ENCODE assay signal across 18 mouse cellular contexts in the genomic region with DNA sequence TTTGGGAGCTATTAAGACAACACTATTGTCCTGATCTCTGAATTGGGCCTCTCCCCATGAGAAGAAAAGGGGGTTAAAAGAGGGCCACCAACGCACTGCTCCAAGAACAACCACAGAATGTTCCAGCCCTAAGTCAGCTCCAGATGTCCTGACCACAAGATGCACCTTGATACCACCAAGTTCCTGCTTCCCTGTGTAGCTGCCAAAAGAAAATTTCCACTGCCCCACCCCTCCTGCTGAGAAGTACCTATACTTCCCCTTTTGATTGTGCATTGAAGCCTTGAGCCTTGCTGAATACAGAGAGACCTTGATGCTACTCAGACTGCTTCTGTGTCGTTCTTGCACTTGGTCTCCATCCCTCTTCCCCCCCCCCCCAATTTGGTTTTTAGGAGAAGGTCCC. TPM values are rescaled to one million over a fixed set of nuclear protein-coding genes. Genes with fewer than 3 reads are reported as not detected.
DNase-seq lines count a peak whose midpoint lies in the region; TF ChIP-seq lines count a peak whose summit lies in the region.
"Not testable (repeated sequence)": the region's sequence is repeated elsewhere in the genome, so short reads cannot be mapped to it uniquely, and the experiment has no call there.
"Had no signal": no experiment of that assay in that cellular context is flagged by ENCODE, and none has a peak within 500 bp of the region (broad histone marks: within the 10 kb centered on the region; RNA-seq: fewer than 3 reads in every experiment).

No protein-coding gene starts in this region.

- H3K4me1 ChIP-seq in CH12.LX (ENCODE audit: control insufficient read depth in 1 of 2, insufficient read depth in 2 of 2); MEL (ENCODE audit: control insufficient read depth in 1 of 2, insufficient read depth in 2 of 2, low read length in 2 of 2): not testable (repeated sequence)

- in situ Hi-C loops in CH12.LX (cut with MboI; ENCODE audit: low pct_ligation_motif_present, low pct_unique_long_range_greater_than_20kb, low sequenced_read_pairs), result not testable (repeated sequence)

- not testable (repeated sequence) for H3K79me2 ChIP-seq in CH12.LX (replicated peaks; ENCODE audit: control insufficient read depth, extremely low read depth, insufficient read depth, poor library complexity, severe bottlenecking); MEL (ENCODE audit: control insufficient read depth, insufficient read depth, low read length, poor library complexity)

- not testable (repeated sequence) for TF ChIP-seq CTCF in CH12.LX (conservative IDR thresholded peaks at IDR 0.05 in 1 of 2, IDR thresholded peaks at IDR 0.05 in 1 of 2; ENCODE audit: low read depth in 2 of 2, low read length in 2 of 2); MEL (IDR thresholded peaks at IDR 0.05 in 2 of 3, conservative IDR thresholded peaks at IDR 0.05 in 1 of 3; ENCODE audit: control insufficient read depth in 1 of 3, insufficient read depth in 1 of 3, low read depth in 2 of 3, low read length in 3 of 3, poor library complexity in 1 of 3, severe bottlenecking in 1 of 3)

- H3K4me2 ChIP-seq in CH12.LX (ENCODE audit: insufficient read depth, low read depth, poor library complexity, severe bottlenecking), result not testable (repeated sequence)

- not testable (repeated sequence) for H3K4me3 ChIP-seq in CH12.LX (replicated peaks in 1 of 3; ENCODE audit: low read depth in 2 of 3, low read length in 2 of 3, poor library complexity in 1 of 3); MEL (ENCODE audit: control insufficient read depth in 1 of 2, insufficient read depth in 1 of 2, low read depth in 2 of 2, low read length in 2 of 2)

- not testable (repeated sequence) for TF ChIP-seq EP300 in CH12.LX (IDR thresholded peaks at IDR 0.05; ENCODE audit: low read length)
- peak; percentile 15 to 21; a peak in 1 of 4 replicates for TF ChIP-seq EP300 in MEL (IDR thresholded peaks at IDR 0.05; ENCODE audit: low read depth in 1 of 2, low read length in 2 of 2)

- DNase-seq in 3T3-L1 (ENCODE audit: low read depth, low spot score), result peak; percentile 5
- DNase-seq in 416B (ENCODE audit: low read depth), result peak; percentile 51
- peak; percentile 4 for DNase-seq in CH12.LX (ENCODE audit: extremely low read depth)
- DNase-seq in MEL (ENCODE audit: low read depth, low spot score), result peak; percentile 64
- DNase-seq in MEL-GATA-1-ER (ENCODE audit: extremely low read depth, low read depth), result peak; percentile 62

- not testable (repeated sequence) for H3K9ac ChIP-seq in CH12.LX (ENCODE audit: insufficient read depth, low read depth); MEL (ENCODE audit: control insufficient read depth, low read depth, low read length, poor library complexity, severe bottlenecking)

- TF ChIP-seq POLR2A in CH12.LX (IDR thresholded peaks at IDR 0.05; ENCODE audit: low read depth, low read length); MEL (IDR thresholded peaks at IDR 0.05; ENCODE audit: control insufficient read depth in 1 of 2, insufficient read depth in 1 of 2, low read depth in 1 of 2, low read length in 2 of 2, poor library complexity in 1 of 2): not testable (repeated sequence)

- H3K27me3 ChIP-seq in CH12.LX (replicated peaks); MEL (ENCODE audit: control insufficient read depth in 1 of 2, insufficient read depth in 2 of 2, low read length in 2 of 2): not testable (repeated sequence)

- H3K36me3 ChIP-seq in CH12.LX (replicated peaks in 1 of 2; ENCODE audit: control insufficient read depth in 1 of 2, insufficient read depth in 1 of 2, low read length in 1 of 2); MEL (ENCODE audit: control insufficient read depth in 1 of 2, insufficient read depth in 2 of 2, low read length in 2 of 2): not testable (repeated sequence)

- not testable (repeated sequence) for H3K27ac ChIP-seq in CH12.LX (ENCODE audit: insufficient read depth, low read depth); MEL (ENCODE audit: control insufficient read depth, low read depth, low read length)

- H3K9me3 ChIP-seq in CH12.LX (replicated peaks; ENCODE audit: low read length); MEL (replicated peaks; ENCODE audit: insufficient read depth, low read length): not testable (repeated sequence)

- TF ChIP-seq RAD21 in CH12.LX (IDR thresholded peaks at IDR 0.05; ENCODE audit: low read depth, low read length); MEL (IDR thresholded peaks at IDR 0.05; ENCODE audit: low read depth, low read length): not testable (repeated sequence)

- dilution Hi-C loops in CH12.LX (cut with MboI; ENCODE audit: extremely low pct_ligation_motif_present, extremely low pct_unique_long_range_greater_than_20kb, low sequenced_read_pairs), result not testable (repeated sequence)

TF ChIP-seq in MEL, 35 proteins besides CTCF, POLR2A, EP300 and RAD21:
- peak; percentile 34; the same call in 1 of the 2 replicates for TF ChIP-seq TCF12 (IDR thresholded peaks at IDR 0.05; ENCODE audit: low read depth, low read length)

RNA-seq across cellular contexts. Expression of a gene that starts 50.7 kb away (rescaled TPM):
- not detected in 2 replicates for total RNA-seq in CH12.LX (2012; rRNA removed)
- not detected in 2 replicates for total RNA-seq in CH12.LX (2014; rRNA removed)
- not detected in 2 replicates for polyA plus RNA-seq in CH12.LX (2012; ENCODE audit: insufficient read length, low read depth)
- total RNA-seq in MEL (2012; rRNA removed), result not detected in 2 replicates
- polyA plus RNA-seq in MEL (2012; ENCODE audit: insufficient read depth in 1 of 2, insufficient read length in 2 of 2, low read depth in 1 of 2, low replicate concordance in 2 of 2, missing spikeins in 1 of 2), result not detected
- total RNA-seq: adrenal gland, adult 18-20 months; adrenal gland, adult 8-10 months; adrenal gland, postnatal 10 days; adrenal gland, postnatal 14 days; adrenal gland, postnatal 25 days; adrenal gland, postnatal 36 days; adrenal gland, postnatal 4 days had no signal
- polyA plus RNA-seq: activated CD4-positive, CD25-positive, alpha-beta regulatory T cell, adult 4 months; brain, embryonic 14.5 days; C2C12; CD4-positive, CD25-positive, alpha-beta regulatory T cell, adult 4 months; cerebellum, adult 2 months; G1E had no signal

Comparison
In these comparisons a context has a peak if more than half of its experiments do, and no peak if none do; other contexts are left out.
1. DNase-seq: peak in every context shown above with its lines; median percentile 64 in MEL; 62 in MEL-GATA-1-ER; 51 in 416B; 5 in 3T3-L1; 4 in CH12.LX.